Mouse (Mus musculus) embryonic facial prominence, embryonic 13.5 days (tissue): ENCODE data around the gene Ctnnbip1. TPM values are rescaled to one million over a fixed set of nuclear protein-coding genes. Genes with fewer than 3 reads are reported as not detected.

Experiments used
- ATAC-seq: fragments of 200-750 bp; cut with Nextera tagmentation; 2 replicates; pipeline ENCODE4 v1.8.0; 2017; ENCODE audit warnings: low read depth; ENCODE audit not compliant: insufficient number of reproducible peaks, insufficient read depth, low FRiP score, low TSS enrichment
- H3K27ac ChIP-seq: fragments of 300-500 bp; sonication (generic); 2 replicates; pipeline ENCODE4 v1.5.1; 2015; ENCODE audit warnings: moderate library complexity, mild to moderate bottlenecking, inconsistent platforms
- H3K27me3 ChIP-seq: fragments of 300-500 bp; sonication (generic); 2 replicates; pipeline ENCODE4 v1.6.1; 2015; ENCODE audit warnings: mild to moderate bottlenecking, inconsistent platforms
- H3K36me3 ChIP-seq: fragments of 300-500 bp; sonication (generic); 2 replicates; pipeline ENCODE4 v1.6.1; 2015; ENCODE audit warnings: mild to moderate bottlenecking, inconsistent platforms
- H3K4me1 ChIP-seq: fragments of 300-500 bp; sonication (generic); 2 replicates; pipeline ENCODE4 v1.6.1; 2015; ENCODE audit warnings: inconsistent platforms
- H3K4me2 ChIP-seq: fragments of 300-500 bp; sonication (generic); 2 replicates; pipeline ENCODE4 v1.6.1; 2015; ENCODE audit warnings: moderate library complexity, mild to moderate bottlenecking, inconsistent platforms
- H3K4me3 ChIP-seq: fragments of 300-500 bp; sonication (generic); 2 replicates; pipeline ENCODE4 v1.5.1; 2015; ENCODE audit warnings: mild to moderate bottlenecking, inconsistent platforms
- H3K9ac ChIP-seq: fragments of 300-500 bp; sonication (generic); 2 replicates; pipeline ENCODE4 v1.6.1; 2015; ENCODE audit warnings: mild to moderate bottlenecking, inconsistent platforms
- H3K9me3 ChIP-seq: fragments of 300-500 bp; sonication (generic); 2 replicates; pipeline ENCODE4 v1.6.1; 2016; ENCODE audit warnings: inconsistent platforms
- WGBS: fragments of 180-500 bp; shearing (Covaris S2); methylation state at CpG from one replicate; pipeline ENCODE4 v1.1.7; 2015; ENCODE audit warnings: mixed read lengths; 5-methylcytosine and 5-hydroxymethylcytosine counted together
- polyA plus RNA-seq: library from polyadenylated mRNA; unstranded; fragments of >200 nt; fragmentation: Nextera tagmentation; extraction: Ambion mirVana; gene quantifications from 2 replicates; pipeline ENCODE4 v1.2.1, GENCODE M21; 2015

Ctnnbip1 gene
- 65.4 and 65.6 TPM in 2 replicates for polyA plus RNA-seq

DNA sequence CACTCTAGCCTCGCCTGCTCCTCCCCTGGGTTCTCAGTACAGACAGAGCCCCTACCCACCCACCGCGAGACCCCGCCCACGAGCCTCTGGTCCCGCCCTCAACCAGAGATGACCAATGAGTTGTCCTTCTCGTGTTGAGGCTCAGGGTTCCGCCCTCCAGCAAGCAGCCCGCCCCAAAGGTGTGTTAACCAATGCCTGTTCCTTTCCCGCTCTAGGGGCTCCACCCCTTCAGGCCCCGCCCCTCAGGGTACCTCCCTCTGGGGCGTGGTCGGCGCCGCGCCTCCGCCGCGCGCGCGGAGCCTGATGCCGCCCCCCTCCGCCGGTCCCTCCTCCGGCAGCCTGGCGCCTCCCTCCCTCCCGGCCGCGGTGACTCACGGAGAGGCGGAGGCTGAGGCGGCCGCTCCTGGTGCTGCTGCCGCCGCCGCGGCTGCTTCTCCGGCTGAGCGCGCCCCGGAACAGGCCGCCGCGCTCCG is at the start of gene Ctnnbip1:
TSS of gene Ctnnbip1 (plus strand) at position 369 of the 473 bp plus-strand sequence.
- H3K4me1 ChIP-seq = peaks cover 18% of the 10 kb centered on the region
- H3K9ac ChIP-seq = peak within 1 kb of the TSS; percentile 95
- peak within 1 kb of the TSS; percentile 89 for H3K4me2 ChIP-seq
- no peaks in the 10 kb centered on the region for H3K9me3 ChIP-seq
- ATAC-seq = peak; percentile 96
- no peaks in the 10 kb centered on the region for H3K36me3 ChIP-seq
- under 1% methylated on average over 34 of the region's 46 CpGs for WGBS
- no peaks in the 10 kb centered on the region for H3K27me3 ChIP-seq
- peak within 1 kb of the TSS; percentile 91 for H3K4me3 ChIP-seq
- H3K27ac ChIP-seq = peak within 1 kb of the TSS; percentile 84

DNA sequence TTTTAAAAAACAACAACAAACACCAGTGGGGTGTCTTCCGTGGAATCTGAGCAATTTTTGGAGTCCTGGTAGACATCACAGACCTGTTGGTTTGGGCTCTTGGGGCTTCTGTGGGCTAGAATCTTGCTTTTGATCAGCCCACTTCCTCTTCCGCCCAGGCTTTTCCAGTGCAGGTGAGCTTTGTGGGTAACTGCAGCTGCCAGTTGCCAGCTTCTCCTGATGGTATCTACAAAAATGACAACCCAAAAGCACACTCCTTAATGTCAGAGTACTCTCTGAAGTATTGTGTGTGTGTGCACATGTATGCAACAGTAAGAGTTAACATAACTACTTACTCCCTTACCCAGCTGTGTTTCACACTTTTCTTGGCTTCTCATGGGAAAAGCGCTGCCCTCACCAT is 48.5 kb upstream of the Ctnnbip1 start:
- Histone ChIP-seq H3K4me3 (no peak overlapping the region), H3K9ac (no peak overlapping the region), H3K36me3 (peaks cover 52% of the 10 kb centered on the region), H3K4me1 (no peaks in the 10 kb centered on the region), H3K9me3 (no peaks in the 10 kb centered on the region), H3K27me3 (no peaks in the 10 kb centered on the region), H3K27ac (no peak overlapping the region), H3K4me2 (no peak overlapping the region)
- ATAC-seq = no peak
- WGBS = 90% methylated on average over 3 of the region's 3 CpGs

GRCm38 (mm10) chr4:149475096-149475495 is 42.9 kb upstream of the Ctnnbip1 start:
- no peaks in the 10 kb centered on the region for H3K27me3 ChIP-seq
- no peak for ATAC-seq
- no peak overlapping the region for H3K4me3 ChIP-seq
- WGBS = 81% methylated on average over 7 of the region's 7 CpGs
- H3K36me3 ChIP-seq = peaks cover 29% of the 10 kb centered on the region
- H3K4me2 ChIP-seq = no peak overlapping the region
- H3K4me1 ChIP-seq = no peaks in the 10 kb centered on the region; the same call in 1 of the 2 replicates
- H3K9ac ChIP-seq = no peak overlapping the region
- H3K9me3 ChIP-seq = no peaks in the 10 kb centered on the region
- H3K27ac ChIP-seq = no peak overlapping the region

DNA sequence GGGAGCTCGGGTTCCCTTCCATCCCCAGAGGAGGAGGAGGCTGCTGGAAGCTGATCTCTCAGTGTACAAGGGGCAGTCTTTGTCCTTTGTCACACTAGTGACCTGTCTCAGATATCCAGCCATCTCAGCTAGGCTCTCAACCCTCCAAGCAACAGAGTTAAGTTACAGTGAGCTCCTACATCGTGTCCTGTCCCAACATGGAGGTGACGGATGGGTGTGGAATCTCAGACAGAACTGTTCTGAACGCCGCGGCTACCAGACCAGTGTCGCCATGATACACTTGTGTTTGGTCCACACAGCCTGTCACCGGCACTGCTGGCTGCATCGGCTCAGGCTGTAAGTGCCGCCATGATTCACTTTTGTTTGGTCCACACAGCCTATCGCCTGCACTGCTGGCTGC is 41.0 kb upstream of the Ctnnbip1 start, which contains the start of gene Tmem274:
TSS of gene Tmem274 (plus strand) at position 301 of the 400 bp plus-strand sequence.
- Histone ChIP-seq H3K4me2 (no peak within 1 kb of the TSS), H3K4me1 (no peaks in the 10 kb centered on the region; the same call in 1 of the 2 replicates), H3K4me3 (no peak within 1 kb of the TSS), H3K9me3 (no peaks in the 10 kb centered on the region), H3K27ac (no peak within 1 kb of the TSS), H3K9ac (no peak within 1 kb of the TSS), H3K27me3 (no peaks in the 10 kb centered on the region), H3K36me3 (peaks cover 17% of the 10 kb centered on the region)
- WGBS = 70% methylated on average over 11 of the region's 11 CpGs
- ATAC-seq = no peak

- Histone ChIP-seq H3K9me3 (no peaks in the 10 kb centered on the region), H3K27ac (peak overlapping the region; percentile 75), H3K4me2 (peak overlapping the region; percentile 84), H3K4me1 (peaks cover 23% of the 10 kb centered on the region), H3K27me3 (no peaks in the 10 kb centered on the region), H3K36me3 (peaks cover 26% of the 10 kb centered on the region), H3K4me3 (peak overlapping the region; percentile 63), H3K9ac (peak overlapping the region; percentile 79)
- ATAC-seq = no peak
- WGBS = 55% methylated on average over 3 of the region's 3 CpGs
These were observed 33.5 kb upstream of the Ctnnbip1 start for GRCm38 (mm10) chr4:149484566-149484965.

GRCm38 (mm10) chr4:149485053-149485824 is 32.8 kb upstream of the Ctnnbip1 start, which contains the start of the genes Nmnat1 and Lzic:
Gene Nmnat1 (minus strand): TSS chr4:149485202.
Gene Lzic (plus strand): TSS chr4:149485229.
- ATAC-seq = peak; percentile 90
- H3K4me1 ChIP-seq = peaks cover 23% of the 10 kb centered on the region
- H3K36me3 ChIP-seq = peaks cover 33% of the 10 kb centered on the region
- H3K27me3 ChIP-seq = no peaks in the 10 kb centered on the region
- H3K9ac ChIP-seq = peak within 1 kb of the TSS; percentile 79
- H3K4me3 ChIP-seq = peak within 1 kb of the TSS; percentile 63
- H3K9me3 ChIP-seq = no peaks in the 10 kb centered on the region
- WGBS = under 1% methylated on average over 60 of the region's 60 CpGs
- H3K27ac ChIP-seq = peak within 1 kb of the TSS; percentile 75
- H3K4me2 ChIP-seq = peak within 1 kb of the TSS; percentile 84

DNA sequence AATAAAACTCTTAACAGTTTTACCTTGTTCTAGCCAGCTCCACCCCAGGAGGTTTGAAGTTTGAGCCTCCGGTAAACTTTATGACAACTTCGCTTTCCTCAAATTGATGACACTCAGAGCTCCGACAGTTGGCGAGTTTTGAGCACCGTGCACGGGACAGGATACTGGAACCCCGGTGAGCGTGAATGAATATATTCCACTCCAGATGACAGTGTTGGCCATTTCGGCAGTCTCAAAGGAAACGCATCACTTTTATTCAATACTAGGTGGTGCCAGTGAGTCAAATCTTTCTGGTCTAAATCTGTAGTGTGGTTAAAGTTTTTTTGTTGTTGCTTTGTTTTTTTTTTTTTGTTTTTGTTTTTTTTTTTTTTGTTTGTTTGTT is 32.2 kb upstream of the Ctnnbip1 start:
- H3K36me3 ChIP-seq = peaks cover 37% of the 10 kb centered on the region
- H3K27ac ChIP-seq = peak overlapping the region; percentile 75
- H3K27me3 ChIP-seq = no peaks in the 10 kb centered on the region
- peak overlapping the region; percentile 63 for H3K4me3 ChIP-seq
- under 1% methylated on average over 10 of the region's 10 CpGs for WGBS
- peak overlapping the region; percentile 79 for H3K9ac ChIP-seq
- no peak for ATAC-seq
- H3K4me2 ChIP-seq = peak overlapping the region; percentile 84
- H3K4me1 ChIP-seq = peaks cover 23% of the 10 kb centered on the region
- no peaks in the 10 kb centered on the region for H3K9me3 ChIP-seq

- H3K4me3 ChIP-seq = no peak overlapping the region
- peaks cover 55% of the 10 kb centered on the region for H3K36me3 ChIP-seq
- no peak for ATAC-seq
These were observed 30.3 kb upstream of the Ctnnbip1 start for GRCm38 (mm10) chr4:149487729-149488128.

DNA sequence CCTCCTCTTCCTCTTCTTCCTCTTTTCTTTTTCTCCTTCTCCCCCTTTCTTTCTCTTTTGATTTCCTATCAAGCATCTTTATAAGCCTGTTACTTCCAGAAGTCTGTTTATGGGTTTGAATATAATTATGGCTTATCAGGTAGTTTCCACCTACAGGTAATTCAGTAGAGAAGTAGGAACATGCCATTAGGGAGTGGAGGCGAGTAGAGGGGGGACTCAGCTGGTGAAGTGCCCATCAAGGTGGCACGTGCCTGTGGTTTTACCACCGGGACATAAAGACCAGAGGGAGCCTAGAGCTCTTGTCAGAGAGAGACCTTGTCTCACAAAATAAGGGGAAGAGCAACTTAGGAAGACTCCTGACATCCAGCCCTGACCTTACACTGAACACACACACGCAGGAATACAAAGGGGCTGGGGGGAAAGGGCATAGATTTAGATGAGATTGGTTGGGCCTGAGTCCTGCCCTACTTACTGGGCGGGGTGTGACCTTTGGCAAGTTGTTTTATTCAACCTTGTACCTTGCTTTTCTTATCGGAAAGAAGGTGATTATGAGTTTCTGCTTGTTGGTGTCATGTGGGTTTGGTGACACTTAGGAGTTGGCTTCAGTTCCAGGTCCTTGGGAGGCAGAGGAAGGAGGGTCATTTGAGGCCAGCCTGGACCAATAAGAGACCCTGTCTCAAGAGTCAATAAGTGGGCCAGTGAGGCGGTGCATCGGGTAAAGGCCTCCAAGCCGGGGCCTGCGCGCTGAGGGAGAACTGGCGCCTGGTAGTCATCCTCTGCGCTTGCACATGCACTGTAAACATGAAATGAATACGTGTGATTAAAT is 28.4 kb upstream of the Ctnnbip1 start:
- H3K4me1 ChIP-seq = peaks cover 17% of the 10 kb centered on the region
- H3K9ac ChIP-seq = no peak overlapping the region
- no peaks in the 10 kb centered on the region for H3K9me3 ChIP-seq
- no peaks in the 10 kb centered on the region for H3K27me3 ChIP-seq
- peaks cover 72% of the 10 kb centered on the region for H3K36me3 ChIP-seq
- no peak overlapping the region for H3K27ac ChIP-seq
- H3K4me2 ChIP-seq = no peak overlapping the region
- no peak for ATAC-seq
- no peak overlapping the region for H3K4me3 ChIP-seq
- WGBS = 95% methylated on average over 14 of the region's 14 CpGs

More at GRCm38 (mm10) chr4:149487729-149488128, 30.3 kb upstream of the Ctnnbip1 start:
- Histone ChIP-seq H3K27me3 (no peaks in the 10 kb centered on the region), H3K27ac (no peak overlapping the region), H3K9me3 (no peaks in the 10 kb centered on the region), H3K9ac (0 out of 2 replicates have a peak overlapping the region, but pooled peaks have one; percentile 27), H3K4me1 (peaks cover 23% of the 10 kb centered on the region), H3K4me2 (no peak overlapping the region)
- 92% methylated on average over 12 of the region's 12 CpGs for WGBS

GRCm38 (mm10) chr4:149491151-149491550 is 26.9 kb upstream of the Ctnnbip1 start:
- H3K36me3 ChIP-seq = peaks cover 85% of the 10 kb centered on the region

GRCm38 (mm10) chr4:149496612-149497011 is 21.4 kb upstream of the Ctnnbip1 start:
- peak; percentile 56; the same call in 1 of the 2 replicates for ATAC-seq
- Histone ChIP-seq H3K36me3 (peaks cover 80% of the 10 kb centered on the region), H3K27ac (peak overlapping the region; percentile 70), H3K4me2 (no peak overlapping the region), H3K27me3 (no peaks in the 10 kb centered on the region), H3K4me3 (no peak overlapping the region), H3K9ac (no peak overlapping the region), H3K4me1 (no peaks in the 10 kb centered on the region), H3K9me3 (no peaks in the 10 kb centered on the region)
- 25% methylated on average over 2 of the region's 2 CpGs for WGBS

More at GRCm38 (mm10) chr4:149491151-149491550, 26.9 kb upstream of the Ctnnbip1 start:
- Histone ChIP-seq H3K9me3 (no peaks in the 10 kb centered on the region), H3K27ac (no peak overlapping the region), H3K4me3 (no peak overlapping the region), H3K27me3 (no peaks in the 10 kb centered on the region), H3K9ac (no peak overlapping the region), H3K4me2 (no peak overlapping the region), H3K4me1 (peaks cover 14% of the 10 kb centered on the region)
- 96% methylated on average over 3 of the region's 3 CpGs for WGBS
- no peak for ATAC-seq
